Comparison of ENCODE assay signal across 32 mouse cellular contexts in the genomic region with DNA sequence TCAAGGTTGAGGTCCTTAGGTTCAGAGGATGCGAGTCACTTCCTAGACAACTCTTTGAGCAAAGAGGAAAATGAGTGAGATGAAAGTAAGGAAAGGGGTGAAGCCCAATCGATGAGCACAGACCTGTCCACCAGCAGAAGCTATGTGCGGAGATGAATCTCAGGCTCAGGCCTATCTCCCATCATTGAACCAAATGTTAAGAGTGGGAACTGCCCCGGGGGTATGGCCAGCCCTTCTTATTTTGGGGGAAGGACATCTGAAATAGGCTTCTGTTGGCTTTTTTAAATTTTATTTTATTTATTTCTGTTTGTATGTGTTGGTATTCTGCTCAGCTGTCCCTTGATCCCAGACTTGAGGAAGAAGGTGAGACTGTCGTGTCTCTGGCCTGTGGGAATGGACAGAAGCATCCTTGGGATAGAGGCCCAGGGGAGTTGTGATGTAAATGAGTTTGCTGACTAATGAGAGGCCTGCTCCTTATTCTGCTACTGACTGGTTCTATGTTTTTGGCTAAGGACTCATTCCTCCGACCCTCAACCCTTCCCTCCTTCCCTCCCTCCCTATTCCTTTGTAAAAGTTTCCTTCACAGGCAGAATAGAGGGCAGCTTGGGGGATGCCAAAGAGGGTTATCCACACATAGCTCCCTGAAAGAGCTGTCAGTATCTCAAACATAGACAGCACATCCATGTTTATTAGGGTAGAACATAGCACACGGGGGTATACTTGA.
"Had no signal": no experiment of that assay in that cellular context is flagged by ENCODE, and none has a peak within 500 bp of the region (broad histone marks: within the 10 kb centered on the region; RNA-seq: fewer than 3 reads in every experiment).

No protein-coding gene starts in this region.

- H3K9ac ChIP-seq: heart, embryonic 13.5 days; heart, embryonic 15.5 days; hindbrain, embryonic 12.5 days; hindbrain, embryonic 14.5 days; hindbrain, embryonic 15.5 days; intestine, embryonic 15.5 days; kidney, embryonic 15.5 days had no signal

- H3K9me3 ChIP-seq: heart, embryonic 13.5 days; heart, embryonic 15.5 days; hindbrain, embryonic 10.5 days; hindbrain, embryonic 12.5 days; hindbrain, embryonic 13.5 days; hindbrain, embryonic 15.5 days; intestine, embryonic 15.5 days; kidney, embryonic 15.5 days had no signal

- DNase-seq: heart, postnatal 14 days; heart, postnatal 36 days; heart, postnatal 4 days; kidney, adult 11 months; kidney, adult 18-20 months; kidney, adult 2 months; kidney, adult 8-10 months; kidney, adult 9 months; kidney, postnatal 10 days; kidney, postnatal 14 days; kidney, postnatal 25 days; kidney, postnatal 36 days; kidney, postnatal 4 days; layer of hippocampus, adult 9-11 months; layer of hippocampus, postnatal 36 days had no signal

- H3K27ac ChIP-seq: heart, embryonic 13.5 days; heart, embryonic 15.5 days; hindbrain, embryonic 10.5 days; hindbrain, embryonic 12.5 days; hindbrain, embryonic 13.5 days; hindbrain, embryonic 14.5 days; hindbrain, embryonic 15.5 days; hindbrain, postnatal 0 days; intestine, embryonic 15.5 days; kidney, embryonic 15.5 days; kidney, postnatal 0 days; layer of hippocampus, adult 2 months; left cerebral cortex, adult 2 months had no signal

- H3K4me2 ChIP-seq: heart, embryonic 11.5 days; heart, embryonic 13.5 days; heart, embryonic 15.5 days; hindbrain, embryonic 12.5 days; hindbrain, embryonic 13.5 days; hindbrain, embryonic 14.5 days; hindbrain, embryonic 15.5 days; intestine, embryonic 15.5 days; kidney, embryonic 15.5 days had no signal

- H3K27me3 ChIP-seq: heart, embryonic 13.5 days; heart, embryonic 15.5 days; hindbrain, embryonic 12.5 days; hindbrain, embryonic 13.5 days; hindbrain, embryonic 15.5 days; intestine, embryonic 15.5 days; kidney, embryonic 15.5 days had no signal

- H3K36me3 ChIP-seq: heart, embryonic 13.5 days; heart, embryonic 15.5 days; hindbrain, embryonic 10.5 days; hindbrain, embryonic 12.5 days; hindbrain, embryonic 13.5 days; hindbrain, embryonic 15.5 days; intestine, embryonic 15.5 days; kidney, embryonic 15.5 days had no signal

- H3K4me3 ChIP-seq: heart, embryonic 13.5 days; heart, embryonic 15.5 days; hindbrain, embryonic 10.5 days; hindbrain, embryonic 12.5 days; hindbrain, embryonic 13.5 days; hindbrain, embryonic 15.5 days; intestine, embryonic 15.5 days; kidney, embryonic 15.5 days; layer of hippocampus, adult 2 months; left cerebral cortex, adult 2 months had no signal

- ATAC-seq: hindbrain, embryonic 16.5 days; hindbrain, postnatal 0 days; inflammation-experienced regulatory T-cells, adult 6 months; intestine, embryonic 15.5 days; intestine, embryonic 16.5 days had no signal
